Mouse (Mus musculus): Measurements from ENCODE around the gene Fat3. TPM values are rescaled to one million over a fixed set of nuclear protein-coding genes. Genes with fewer than 3 reads are reported as not detected.

Fat3 gene
- polyA plus RNA-seq, 1 experiment from 2014 or later, result 7.0 TPM

DNA sequence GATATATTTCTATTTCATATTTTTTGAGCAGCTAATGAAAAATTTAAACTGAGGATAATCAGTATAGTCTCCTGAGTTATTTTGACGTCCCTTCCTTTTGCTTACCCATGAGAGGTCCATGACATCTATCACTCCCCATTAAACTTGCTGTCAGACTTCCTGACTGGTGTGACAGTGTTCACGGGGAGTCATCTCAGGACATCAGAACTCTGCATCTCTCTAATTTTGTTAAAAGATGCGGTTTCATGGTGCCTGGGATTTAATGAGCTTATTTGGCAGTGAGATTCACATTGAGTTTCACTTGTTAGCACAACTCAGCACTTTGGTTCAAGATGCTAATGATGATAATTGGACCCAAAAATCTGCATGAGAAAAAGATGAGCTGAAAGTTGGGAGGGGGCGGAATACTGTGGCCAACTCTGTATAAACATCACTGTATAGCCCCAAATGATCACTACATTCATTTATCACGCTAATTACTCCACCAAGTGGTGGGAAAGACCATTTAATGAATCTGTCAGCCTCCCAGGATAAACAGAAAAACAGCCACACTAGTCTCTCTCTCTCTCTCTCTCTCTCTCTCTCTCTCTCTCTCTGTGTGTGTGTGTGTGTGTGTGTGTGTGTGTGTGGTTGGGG is 545.8 kb downstream of the Fat3 start:
- Histone ChIP-seq H3K36me3 (peaks cover 24% of the 10 kb centered on the region), H3K4me1 (peaks cover 3% of the 10 kb centered on the region), H3K4me3 (no peak overlapping the region), H3K27ac (replicated peaks) (no peak overlapping the region), H3K27me3 (ENCODE audit: low read depth, poor library complexity, severe bottlenecking) (no peaks in the 10 kb centered on the region), H3K9me3 (replicated peaks) (no peaks in the 10 kb centered on the region)
- DNase-seq (ENCODE audit: low spot score), result no peak
- 76% methylated on average over 5 of the region's 5 CpGs for WGBS

DNA sequence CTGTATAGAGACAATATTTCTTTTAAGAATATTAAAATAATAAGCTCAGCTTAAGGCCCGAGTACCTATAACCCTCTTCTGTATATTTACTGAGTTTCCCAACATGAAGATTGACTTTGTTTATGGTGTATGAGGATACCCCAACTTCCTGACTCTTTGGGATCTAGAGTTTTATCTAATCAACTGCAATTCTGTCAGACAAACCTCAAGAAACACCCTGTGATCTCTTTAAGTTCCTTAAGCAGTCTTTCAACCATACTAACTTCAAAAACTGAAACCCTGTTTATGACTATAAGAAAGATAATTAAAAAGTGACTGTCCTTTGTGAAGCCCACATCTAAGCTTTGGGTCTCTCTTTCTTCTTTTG is 546.8 kb downstream of the Fat3 start:
- no peak overlapping the region for H3K4me3 ChIP-seq
- peaks cover 3% of the 10 kb centered on the region for H3K4me1 ChIP-seq
- H3K36me3 ChIP-seq, result peaks cover 15% of the 10 kb centered on the region
- H3K27me3 ChIP-seq (ENCODE audit: low read depth, poor library complexity, severe bottlenecking), result no peaks in the 10 kb centered on the region
- no peak for DNase-seq (ENCODE audit: low spot score)
- no peak overlapping the region for H3K27ac ChIP-seq (replicated peaks)
- H3K9me3 ChIP-seq (replicated peaks), result no peaks in the 10 kb centered on the region
- 84% methylated on average over 1 of the region's 1 CpGs for WGBS

DNA sequence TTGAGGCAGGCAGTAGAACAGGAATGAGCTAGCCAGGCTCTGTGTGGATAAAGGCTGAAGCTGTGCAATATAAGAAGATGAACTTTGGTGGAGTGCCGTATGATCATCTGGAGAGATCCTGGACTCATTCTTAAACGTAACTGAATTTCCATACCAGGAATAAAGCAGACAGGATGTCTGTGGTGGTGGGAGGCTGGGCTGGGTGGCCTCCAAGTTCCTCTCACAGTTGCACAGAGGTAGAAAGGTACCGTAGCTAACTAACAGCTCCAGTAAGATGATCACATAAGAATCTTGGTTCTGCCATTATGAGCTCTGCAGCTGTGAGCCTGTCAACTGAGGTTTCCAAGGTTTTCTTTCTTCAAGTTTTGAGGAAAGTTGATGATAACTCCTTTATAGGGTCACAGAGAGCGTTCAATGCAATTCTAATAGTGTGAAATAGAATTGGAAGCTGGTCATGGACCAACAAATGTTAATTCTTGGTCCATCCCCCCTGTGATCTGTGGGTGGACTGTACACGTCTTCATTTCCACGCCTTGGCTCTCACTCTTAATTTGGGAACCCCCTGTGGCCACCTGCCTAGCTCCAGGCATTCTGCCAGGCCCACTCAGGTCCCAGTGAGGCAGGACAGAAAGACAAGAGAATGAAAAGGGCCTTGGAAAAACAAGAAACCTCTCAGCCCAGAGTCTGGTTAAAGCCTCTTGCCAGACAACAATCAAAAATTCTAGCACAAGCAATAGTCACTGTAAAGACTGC is 547.3 kb downstream of the Fat3 start:
- peaks cover 3% of the 10 kb centered on the region for H3K4me1 ChIP-seq
- no peak overlapping the region for H3K4me3 ChIP-seq
- no peak overlapping the region for H3K27ac ChIP-seq (replicated peaks)
- no peaks in the 10 kb centered on the region for H3K9me3 ChIP-seq (replicated peaks)
- DNase-seq (ENCODE audit: low spot score), result no peak
- 91% methylated on average over 6 of the region's 6 CpGs for WGBS
- no peaks in the 10 kb centered on the region for H3K27me3 ChIP-seq (ENCODE audit: low read depth, poor library complexity, severe bottlenecking)
- peaks cover 9% of the 10 kb centered on the region; the same call in 1 of the 2 replicates for H3K36me3 ChIP-seq

DNA sequence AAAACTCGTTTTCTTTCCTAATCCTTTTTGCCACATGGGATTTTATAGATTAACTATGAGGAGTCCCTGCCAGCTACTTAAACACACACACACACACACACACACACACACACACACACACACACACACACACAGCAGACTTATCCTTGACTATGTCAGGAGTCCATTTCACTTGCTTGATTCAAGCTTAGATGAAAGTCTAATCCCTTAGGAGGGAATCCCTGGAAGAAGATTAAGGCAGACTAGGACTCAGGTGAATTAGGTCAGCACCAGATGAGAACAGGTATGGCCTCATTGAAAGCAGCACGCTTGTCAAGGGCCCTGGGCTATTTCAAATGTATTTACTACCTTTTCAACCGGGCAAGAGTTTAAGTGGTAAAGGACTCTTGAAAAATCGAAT is 553.0 kb downstream of the Fat3 start:
- Histone ChIP-seq H3K27ac (replicated peaks) (no peak overlapping the region), H3K4me1 (peaks cover 18% of the 10 kb centered on the region), H3K27me3 (ENCODE audit: low read depth, poor library complexity, severe bottlenecking) (peaks cover 5% of the 10 kb centered on the region; the same call in 1 of the 2 replicates), H3K36me3 (0 out of 2 replicates have a peak, but pooled peaks cover 4% of the 10 kb centered on the region), H3K4me3 (no peak overlapping the region), H3K9me3 (replicated peaks) (no peaks in the 10 kb centered on the region)
- no peak for DNase-seq (ENCODE audit: low spot score)
- WGBS, result 91% methylated on average over 4 of the region's 4 CpGs

DNA sequence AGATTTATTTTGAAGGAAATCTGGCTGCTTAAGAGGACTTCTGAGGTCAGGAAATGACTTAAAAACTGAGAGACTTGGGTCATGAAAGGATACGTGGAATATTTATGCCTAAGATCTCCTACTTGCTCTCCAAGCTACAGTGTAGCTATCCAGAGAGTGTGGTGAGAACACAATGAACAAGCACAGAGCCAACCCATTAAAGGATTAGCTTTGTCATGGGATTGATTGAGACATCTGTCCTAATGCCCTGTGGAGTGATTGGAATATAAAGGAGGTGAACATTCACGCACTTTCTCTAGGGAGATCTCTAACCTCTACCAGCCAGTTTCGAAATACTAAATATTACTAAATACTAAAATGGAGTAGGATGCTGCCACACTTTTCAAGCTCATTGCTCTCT is 556.9 kb downstream of the Fat3 start:
- DNase-seq (ENCODE audit: low spot score), result no peak
- H3K36me3 ChIP-seq, result 0 out of 2 replicates have a peak, but pooled peaks cover 4% of the 10 kb centered on the region
- WGBS, result 49% methylated on average over 3 of the region's 3 CpGs
- H3K4me1 ChIP-seq, result peaks cover 23% of the 10 kb centered on the region
- no peak overlapping the region for H3K4me3 ChIP-seq
- H3K9me3 ChIP-seq (replicated peaks), result no peaks in the 10 kb centered on the region
- peaks cover 5% of the 10 kb centered on the region; the same call in 1 of the 2 replicates for H3K27me3 ChIP-seq (ENCODE audit: low read depth, poor library complexity, severe bottlenecking)
- no peak overlapping the region for H3K27ac ChIP-seq (replicated peaks)

DNA sequence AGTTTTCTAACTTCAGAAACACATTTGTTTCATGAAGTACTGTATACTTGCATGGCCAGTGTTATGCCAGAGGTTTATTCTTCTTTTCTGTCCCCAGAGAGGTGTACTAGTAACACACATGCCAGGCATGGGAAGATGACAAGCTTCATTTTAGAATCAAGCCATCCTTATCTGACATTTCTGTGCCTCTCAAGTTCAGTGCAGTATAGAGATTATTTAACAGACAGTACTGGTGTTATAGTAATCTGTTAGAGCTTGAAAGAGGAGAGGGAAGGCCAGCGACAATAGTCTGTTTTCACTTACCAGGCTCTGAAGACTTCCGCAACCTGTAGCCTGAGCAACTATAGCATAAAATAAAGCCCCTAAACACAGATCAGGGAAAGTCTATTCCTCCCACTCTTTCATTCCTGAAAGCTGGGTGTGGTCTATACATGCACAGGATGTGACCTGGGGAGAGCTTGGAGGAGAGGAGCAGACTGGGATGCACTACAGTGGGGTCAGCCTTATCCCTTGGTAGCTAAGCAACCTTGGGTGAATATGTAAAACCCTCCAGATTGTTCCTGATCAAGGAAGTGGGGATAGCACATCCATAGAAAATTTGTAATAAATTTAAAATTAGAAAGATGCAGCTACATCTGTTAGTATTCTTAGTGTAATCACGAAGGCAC is 557.5 kb downstream of the Fat3 start:
- no peaks in the 10 kb centered on the region for H3K9me3 ChIP-seq (replicated peaks)
- H3K27me3 ChIP-seq (ENCODE audit: low read depth, poor library complexity, severe bottlenecking), result peaks cover 5% of the 10 kb centered on the region; the same call in 1 of the 2 replicates
- H3K4me3 ChIP-seq, result no peak overlapping the region
- no peak for DNase-seq (ENCODE audit: low spot score)
- 0 out of 2 replicates have a peak, but pooled peaks cover 4% of the 10 kb centered on the region for H3K36me3 ChIP-seq
- WGBS, result 83% methylated on average over 3 of the region's 3 CpGs
- peaks cover 23% of the 10 kb centered on the region for H3K4me1 ChIP-seq
- no peak overlapping the region for H3K27ac ChIP-seq (replicated peaks)

DNA sequence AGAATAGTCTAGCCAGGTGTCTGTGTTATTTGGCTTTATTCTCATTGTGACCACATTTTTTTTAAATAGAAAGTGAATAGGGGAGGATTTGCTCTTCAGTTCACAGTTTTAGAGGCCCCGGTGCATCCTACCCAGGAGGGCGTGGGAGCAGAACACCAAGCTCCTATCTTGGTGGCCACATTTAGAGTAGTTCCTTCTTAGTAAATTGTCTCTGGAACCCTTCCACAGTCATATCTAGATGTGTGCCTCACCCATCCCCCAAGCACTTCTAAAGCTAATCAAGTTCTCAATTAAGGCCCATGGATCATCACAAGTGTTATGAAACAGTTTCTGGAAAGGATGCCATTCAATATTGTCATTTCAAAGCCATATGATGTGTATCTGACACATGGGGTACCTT is 559.3 kb downstream of the Fat3 start:
- H3K27me3 ChIP-seq (ENCODE audit: low read depth, poor library complexity, severe bottlenecking), result peaks cover 5% of the 10 kb centered on the region; the same call in 1 of the 2 replicates
- 86% methylated on average over 2 of the region's 2 CpGs for WGBS

DNA sequence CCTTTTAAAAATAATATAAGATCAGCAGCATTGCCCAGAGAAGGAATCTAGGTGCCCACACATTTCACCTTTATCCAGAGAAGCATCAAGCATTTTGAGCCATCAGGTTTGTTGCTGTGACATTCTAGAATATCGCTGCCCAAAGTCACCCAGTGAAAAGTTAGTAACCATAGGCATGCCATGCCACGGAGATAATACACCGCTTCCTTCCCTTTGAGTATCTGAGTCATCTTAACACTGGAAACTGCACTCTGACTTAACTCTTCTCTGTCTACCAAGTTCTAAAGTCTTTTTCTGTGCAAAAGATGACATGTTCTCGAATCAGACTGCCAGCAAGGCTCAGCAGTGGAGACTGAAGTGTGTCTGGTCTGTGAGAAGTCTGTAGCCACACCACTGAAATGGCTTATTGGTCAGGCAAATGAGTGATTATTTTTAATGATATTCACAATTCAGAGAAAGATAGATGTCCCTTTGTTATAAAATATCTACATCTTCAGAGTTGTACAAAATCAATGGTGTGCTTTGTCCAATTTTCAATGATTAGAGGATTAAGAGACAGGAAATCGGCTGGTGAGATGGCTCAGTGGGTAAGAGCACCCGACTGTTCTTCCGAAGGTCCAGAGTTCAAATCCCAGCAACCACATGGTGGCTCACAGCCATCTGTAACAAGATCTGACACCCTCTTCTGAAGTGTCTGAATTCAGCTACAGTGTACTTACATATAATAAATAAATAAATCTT is 560.0 kb downstream of the Fat3 start:
- Histone ChIP-seq H3K4me1 (peaks cover 23% of the 10 kb centered on the region), H3K9me3 (replicated peaks) (no peaks in the 10 kb centered on the region), H3K27ac (replicated peaks) (no peak overlapping the region), H3K27me3 (ENCODE audit: low read depth, poor library complexity, severe bottlenecking) (peaks cover 5% of the 10 kb centered on the region; the same call in 1 of the 2 replicates), H3K36me3 (peaks cover 9% of the 10 kb centered on the region), H3K4me3 (no peak overlapping the region)
- 93% methylated on average over 7 of the region's 7 CpGs for WGBS
- no peak for DNase-seq (ENCODE audit: low spot score)

More for the DNA sequence above, 559.3 kb downstream of the Fat3 start:
- Histone ChIP-seq H3K4me3 (no peak overlapping the region), H3K9me3 (replicated peaks) (no peaks in the 10 kb centered on the region), H3K36me3 (peaks cover 10% of the 10 kb centered on the region), H3K4me1 (peaks cover 23% of the 10 kb centered on the region), H3K27ac (replicated peaks) (no peak overlapping the region)
- no peak for DNase-seq (ENCODE audit: low spot score)

DNA sequence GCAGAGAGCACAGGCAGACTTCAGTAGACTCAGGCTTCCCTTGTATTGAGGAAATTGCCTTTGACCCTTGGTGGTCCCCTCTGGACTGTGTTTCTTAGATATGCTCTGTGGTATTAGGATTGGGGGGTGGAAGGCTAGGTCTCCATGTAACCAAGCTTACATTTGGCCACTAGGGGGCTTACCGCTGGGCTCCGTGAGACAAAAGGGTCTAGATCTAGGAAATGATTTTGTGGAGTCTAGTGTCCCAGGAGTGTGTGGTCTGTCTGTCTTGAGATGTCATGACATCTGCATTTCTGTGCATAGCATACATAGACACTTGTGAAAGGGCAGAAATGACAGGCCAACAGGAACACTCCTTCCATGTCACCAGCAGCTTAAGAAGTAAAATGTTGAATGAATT is 561.5 kb downstream of the Fat3 start:
- no peak overlapping the region for H3K4me3 ChIP-seq
- H3K9me3 ChIP-seq (replicated peaks), result no peaks in the 10 kb centered on the region
- DNase-seq (ENCODE audit: low spot score), result peak; percentile 26
- no peaks in the 10 kb centered on the region; the same call in 1 of the 2 replicates for H3K27me3 ChIP-seq (ENCODE audit: low read depth, poor library complexity, severe bottlenecking)
- WGBS, result 41% methylated on average over 2 of the region's 2 CpGs
- H3K27ac ChIP-seq (replicated peaks), result no peak overlapping the region
- peaks cover 20% of the 10 kb centered on the region for H3K4me1 ChIP-seq
- peaks cover 23% of the 10 kb centered on the region for H3K36me3 ChIP-seq

DNA sequence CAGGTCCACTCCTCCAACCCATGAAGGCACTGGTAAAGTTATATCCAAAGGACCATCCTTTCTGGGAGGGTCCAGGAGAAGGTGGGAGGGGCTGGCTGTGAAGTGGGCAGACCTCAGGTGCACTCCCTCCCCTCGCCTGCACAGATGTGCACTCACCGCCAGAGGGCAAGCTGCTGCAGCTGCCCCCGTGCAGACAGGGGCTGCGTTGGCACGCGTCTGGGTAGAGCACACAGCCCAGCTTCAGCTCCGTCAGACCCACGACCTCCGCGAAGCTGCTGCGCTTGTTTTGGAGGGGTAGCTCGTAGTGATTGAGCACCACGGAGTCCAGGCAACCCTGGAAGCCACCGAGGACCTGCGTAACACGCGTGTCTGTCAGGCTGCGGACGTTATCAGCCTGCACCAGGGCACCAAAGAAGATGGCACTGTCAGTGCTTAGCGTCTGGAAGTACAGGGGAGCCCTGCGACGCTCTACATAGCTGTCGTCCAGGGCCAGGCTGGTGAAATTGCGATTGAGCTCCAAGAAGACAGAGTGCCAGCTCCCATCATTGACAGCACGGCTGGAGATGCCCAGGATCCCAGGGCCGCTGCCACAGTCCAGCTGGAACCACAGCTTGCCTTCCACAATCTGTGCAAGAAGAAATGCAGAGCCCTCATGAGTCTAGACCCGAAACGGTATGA is 563.1 kb downstream of the Fat3 start:
- no peak for DNase-seq (ENCODE audit: low spot score)
- Histone ChIP-seq H3K36me3 (peaks cover 24% of the 10 kb centered on the region), H3K27ac (replicated peaks) (no peak overlapping the region), H3K4me3 (no peak overlapping the region), H3K27me3 (ENCODE audit: low read depth, poor library complexity, severe bottlenecking) (no peaks in the 10 kb centered on the region; the same call in 1 of the 2 replicates), H3K4me1 (peaks cover 4% of the 10 kb centered on the region), H3K9me3 (replicated peaks) (no peaks in the 10 kb centered on the region)
- WGBS, result 77% methylated on average over 28 of the region's 28 CpGs

DNA sequence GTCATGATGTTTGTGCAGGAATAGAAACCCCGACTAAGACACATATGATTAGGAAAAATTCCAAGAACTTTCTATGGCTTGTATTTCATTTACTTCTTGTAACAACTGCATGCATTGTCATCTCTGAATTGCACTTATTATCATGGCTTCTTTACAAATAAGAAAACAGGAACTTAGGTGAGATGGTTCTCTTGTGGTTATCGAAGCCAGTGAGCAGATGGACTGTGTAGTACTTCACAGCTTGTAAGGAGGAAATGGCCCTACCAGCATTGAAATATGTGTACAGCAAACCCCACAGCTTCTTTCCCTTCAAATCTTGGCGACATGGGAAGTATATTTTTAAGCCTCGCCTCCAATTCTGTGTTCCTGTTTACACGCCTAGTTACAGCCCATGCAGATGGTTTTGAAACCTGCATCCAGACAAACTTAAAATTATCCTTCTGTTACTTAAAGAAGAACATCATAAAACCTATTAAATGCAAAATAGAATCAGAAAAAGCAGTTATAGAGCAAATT is 570.1 kb downstream of the Fat3 start:
- no peaks in the 10 kb centered on the region for H3K27me3 ChIP-seq (ENCODE audit: low read depth, poor library complexity, severe bottlenecking)
- no peak overlapping the region for H3K27ac ChIP-seq (replicated peaks)
- no peak overlapping the region for H3K4me3 ChIP-seq
- DNase-seq (ENCODE audit: low spot score), result no peak
- H3K4me1 ChIP-seq, result no peaks in the 10 kb centered on the region
- WGBS, result 86% methylated on average over 5 of the region's 5 CpGs
- H3K9me3 ChIP-seq (replicated peaks), result no peaks in the 10 kb centered on the region
- H3K36me3 ChIP-seq, result peaks cover 14% of the 10 kb centered on the region

DNA sequence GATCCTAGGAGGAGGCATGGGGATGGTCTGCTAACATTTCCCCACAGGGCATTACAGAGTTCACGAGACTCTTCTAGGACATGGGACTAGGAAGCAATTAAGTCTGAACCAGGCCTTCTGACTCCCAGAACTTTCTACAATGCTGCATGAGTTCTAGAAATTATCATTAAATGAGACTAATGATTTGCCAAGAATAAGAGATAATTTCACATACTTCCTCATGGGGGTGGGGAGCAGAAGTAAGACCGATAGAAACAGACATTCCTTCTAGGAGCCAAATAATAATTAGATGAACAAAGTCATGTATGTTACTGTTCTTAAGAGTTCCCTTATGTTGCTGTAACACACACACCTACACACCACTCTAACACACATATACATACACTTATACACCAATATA is 572.8 kb downstream of the Fat3 start:
- Histone ChIP-seq H3K4me1 (no peaks in the 10 kb centered on the region), H3K27ac (replicated peaks) (no peak overlapping the region), H3K4me3 (no peak overlapping the region), H3K36me3 (no peaks in the 10 kb centered on the region), H3K9me3 (replicated peaks) (no peaks in the 10 kb centered on the region), H3K27me3 (ENCODE audit: low read depth, poor library complexity, severe bottlenecking) (no peaks in the 10 kb centered on the region)
- 94% methylated on average over 2 of the region's 2 CpGs for WGBS
- no peak for DNase-seq (ENCODE audit: low spot score)
